Mouse (Mus musculus) thymus, adult 18-20 months (tissue): ENCODE results near the gene Cpa5.

Experiments
- DNase-seq, 2 experiments: peaks; one replicate each; pipeline ENCODE4 v3.0.0; 2022; ENCODE audit warnings: mixed read lengths in 2 of 2

The Cpa5 gene

DNA sequence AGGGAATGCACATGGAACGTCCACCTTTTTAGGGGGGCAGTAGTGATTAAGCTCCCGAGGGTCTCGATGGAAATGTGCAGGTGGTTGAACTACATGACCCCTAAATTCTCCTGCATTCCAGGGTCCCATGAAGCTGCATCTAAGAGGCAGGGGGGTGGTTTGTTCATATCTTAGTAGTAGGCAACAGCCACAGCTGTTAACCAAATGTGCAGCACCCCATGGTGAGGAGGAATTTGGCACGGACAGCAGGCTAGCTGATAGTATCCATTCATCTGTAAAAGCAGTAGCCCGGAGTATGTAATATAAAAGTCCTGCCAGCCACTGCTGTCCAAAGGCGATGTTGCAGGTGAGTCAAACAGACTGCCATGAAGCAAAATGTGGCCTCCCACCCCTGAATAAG, 34.6 kb downstream of the Cpa5 start:
- no peak for DNase-seq

GRCm38 (mm10) chr6:30649651-30650296, 39.0 kb downstream of the Cpa5 start:
- no peak for DNase-seq

GRCm38 (mm10) chr6:30652425-30653188, 41.8 kb downstream of the Cpa5 start:
- no peak for DNase-seq

- DNase-seq, result no peak
These were observed 42.7 kb downstream of the Cpa5 start for GRCm38 (mm10) chr6:30653518-30653917.

DNA sequence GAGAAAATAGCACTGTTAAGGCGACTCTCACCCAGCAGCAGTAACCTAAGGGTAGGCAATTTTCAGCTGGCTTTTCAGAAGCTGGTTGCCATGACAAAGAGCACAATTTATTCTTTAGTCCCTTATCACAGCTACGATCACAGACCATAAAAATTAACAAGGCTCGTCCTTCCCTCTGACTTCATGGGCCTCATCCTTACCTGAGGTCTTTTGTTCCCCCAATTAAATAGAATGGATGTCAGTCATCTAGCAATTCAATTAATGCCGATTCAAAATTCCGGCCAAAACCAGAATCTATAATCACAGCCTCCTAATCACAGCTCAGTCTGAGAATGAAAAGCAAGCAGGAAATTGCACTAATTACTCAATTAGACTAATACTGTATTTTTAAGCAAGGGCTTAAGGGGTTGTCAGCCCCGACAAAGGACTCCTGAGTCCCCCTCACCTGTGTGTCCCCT, 43.6 kb downstream of the Cpa5 start:
- no peak for DNase-seq

GRCm38 (mm10) chr6:30654932-30655331, 44.1 kb downstream of the Cpa5 start:
- no peak for DNase-seq

DNA sequence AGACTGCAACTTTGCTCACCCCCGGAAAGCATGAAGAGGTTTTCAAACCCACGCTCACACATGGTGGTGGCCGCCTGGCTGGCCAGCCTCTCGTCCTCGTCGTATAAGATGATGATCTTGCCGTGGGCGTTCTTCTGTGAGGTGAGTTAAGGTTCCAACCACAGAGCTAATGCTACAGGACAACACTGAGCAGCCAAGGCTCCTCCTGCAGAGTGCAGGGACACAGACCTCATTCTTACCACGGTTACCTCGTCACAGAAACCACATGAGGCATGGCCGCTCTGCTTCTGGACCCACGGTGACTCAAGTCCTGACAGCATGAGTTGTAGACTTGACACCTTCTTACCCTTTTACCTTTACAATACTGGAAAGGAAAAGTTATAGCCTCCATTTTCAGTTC, 46.5 kb downstream of the Cpa5 start:
- DNase-seq, result no peak

- no peak for DNase-seq
These were observed 47.8 kb downstream of the Cpa5 start for GRCm38 (mm10) chr6:30658619-30659018.

DNA sequence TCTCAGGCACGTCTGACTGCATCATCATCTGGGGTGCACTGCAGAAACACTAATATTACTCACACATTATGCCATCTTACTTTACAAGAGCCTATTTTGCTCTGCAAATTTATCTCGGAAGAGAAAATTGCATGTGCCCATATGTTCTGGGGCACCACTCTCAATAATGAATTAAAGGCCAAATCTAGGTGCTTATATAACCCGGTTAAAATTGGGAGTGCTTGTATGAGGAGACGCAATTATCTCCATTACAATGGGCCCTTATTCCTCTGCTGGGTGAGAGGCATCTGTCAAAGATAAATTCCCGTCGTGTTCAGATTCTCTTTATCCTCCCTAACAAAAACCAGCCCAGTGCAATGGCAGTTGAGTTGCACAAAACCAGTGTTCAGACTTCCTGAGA, 54.0 kb downstream of the Cpa5 start:
- DNase-seq, result no peak

GRCm38 (mm10) chr6:30665296-30665695, 54.5 kb downstream of the Cpa5 start:
- no peak for DNase-seq

- no peak for DNase-seq
These were observed 55.2 kb downstream of the Cpa5 start for GRCm38 (mm10) chr6:30666043-30666442.

DNA sequence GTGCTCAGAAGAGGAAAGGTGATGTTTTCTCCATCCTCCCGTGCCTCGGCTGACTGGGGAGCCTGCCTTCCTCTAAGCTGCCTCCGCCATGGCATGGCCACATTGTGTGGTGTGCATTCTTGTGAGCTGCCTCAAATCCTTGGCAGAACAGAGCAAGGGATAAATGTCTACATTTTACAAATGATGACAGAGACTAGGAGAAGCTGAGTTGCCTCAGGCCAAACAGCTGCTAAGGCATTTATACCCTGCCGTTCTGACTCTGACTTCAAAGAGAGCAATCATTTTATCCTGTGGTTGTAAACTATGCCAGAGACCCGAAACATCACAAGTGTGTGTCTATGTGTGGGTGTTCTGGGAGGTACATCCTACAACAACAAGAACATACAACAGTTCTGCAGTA, 56.8 kb downstream of the Cpa5 start:
- no peak for DNase-seq

- DNase-seq, result no peak
These were observed 60.9 kb downstream of the Cpa5 start for GRCm38 (mm10) chr6:30671696-30672095.

DNA sequence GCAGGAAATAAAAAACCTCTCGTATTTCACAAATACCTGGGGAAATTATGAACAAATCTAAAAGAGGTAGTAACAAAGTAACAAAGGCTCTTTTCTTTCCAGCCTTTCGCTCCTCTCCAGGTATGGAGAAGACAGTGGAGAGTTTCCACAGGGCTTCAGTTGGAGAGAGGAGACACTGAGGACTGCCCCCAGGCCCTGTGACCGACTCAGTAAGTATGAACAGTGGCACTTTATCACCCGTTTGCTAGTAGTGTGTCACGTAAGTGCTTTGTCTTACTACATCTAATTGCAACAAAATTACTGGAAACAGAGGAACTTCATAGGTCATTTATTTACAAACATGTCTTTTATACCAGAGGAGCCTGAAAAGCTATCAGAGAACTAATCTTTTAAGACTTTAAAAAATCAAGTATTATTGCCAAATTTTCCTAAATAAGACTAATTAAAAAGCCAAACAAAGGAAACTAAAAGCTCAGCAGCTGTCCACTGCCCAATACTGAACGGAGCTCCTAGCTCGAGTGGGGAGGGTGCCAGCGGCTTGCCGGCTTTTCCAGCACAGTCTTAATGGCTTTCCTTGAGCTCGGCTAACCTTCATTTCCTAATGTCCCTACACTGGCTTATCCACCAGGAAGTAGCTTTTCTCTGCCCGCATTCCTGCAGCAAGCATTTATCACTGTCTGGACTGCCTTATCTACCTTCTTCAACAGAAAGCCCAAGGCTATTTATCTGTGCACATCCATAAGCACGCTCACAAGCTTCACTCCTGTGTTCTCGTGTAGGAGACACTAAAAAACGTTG, 63.2 kb downstream of the Cpa5 start:
- DNase-seq, result no peak

- DNase-seq, result no peak
These were observed 64.0 kb downstream of the Cpa5 start for GRCm38 (mm10) chr6:30674714-30675280.

- DNase-seq, result no peak
These were observed 64.5 kb downstream of the Cpa5 start for GRCm38 (mm10) chr6:30675281-30675771.

- DNase-seq, result no peak
These were observed 65.7 kb downstream of the Cpa5 start for GRCm38 (mm10) chr6:30676506-30676905.

DNA sequence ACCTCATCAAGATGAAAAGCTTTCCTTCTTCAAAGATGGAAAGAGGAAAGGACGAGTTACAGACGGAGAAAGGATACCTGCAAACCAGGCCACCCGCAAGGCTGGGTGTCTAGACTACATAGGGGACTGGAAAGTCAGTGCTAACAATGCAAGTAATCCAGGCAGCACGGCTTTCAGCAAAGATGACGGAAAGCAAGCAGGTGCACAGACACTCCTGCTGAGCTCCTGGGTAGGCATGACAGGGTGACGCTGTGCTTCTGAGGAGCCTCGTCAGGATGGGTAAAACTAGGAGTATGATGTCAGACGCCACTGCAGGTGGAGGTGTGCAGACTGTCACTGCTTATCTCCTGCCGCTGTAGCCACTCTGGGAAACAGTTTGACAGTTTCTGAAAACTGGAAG, 66.8 kb downstream of the Cpa5 start:
- DNase-seq, result no peak

- no peak for DNase-seq
These were observed 67.7 kb downstream of the Cpa5 start for GRCm38 (mm10) chr6:30678482-30678881.

DNA sequence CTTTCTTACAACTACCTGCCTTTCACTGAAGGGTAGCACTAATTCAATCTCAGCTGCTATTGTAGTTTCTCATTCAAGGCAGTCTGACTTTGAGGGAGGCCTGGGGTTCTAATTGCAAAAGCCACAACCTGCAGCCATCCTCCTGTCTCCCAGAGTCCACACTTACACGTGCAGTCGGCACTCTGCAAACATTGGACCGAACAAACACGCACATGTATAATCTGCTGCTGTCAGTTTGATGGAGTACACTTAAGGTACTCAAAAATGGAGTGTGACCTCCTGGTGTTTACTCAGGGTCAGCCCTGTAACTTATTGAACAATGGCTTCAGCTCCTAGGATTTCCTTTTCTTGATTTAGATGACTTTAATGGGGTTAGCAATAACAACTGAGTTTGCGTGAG, 68.8 kb downstream of the Cpa5 start:
- no peak for DNase-seq

GRCm38 (mm10) chr6:30680442-30680841, 69.6 kb downstream of the Cpa5 start:
- DNase-seq, result no peak
